Mouse (Mus musculus): Measurements from ENCODE around the gene Cela2a. TPM values are rescaled to one million over a fixed set of nuclear protein-coding genes. Genes with fewer than 3 reads are reported as not detected.

The Cela2a gene
- not detected for polyA plus RNA-seq (2014; fragmentation: Illumina TruSeq; extraction: RNeasy Lipid Tissue Mini Kit (QIAGEN cat#74804); ENCODE audit: insufficient read depth, low read depth, low replicate concordance)

GRCm38 (mm10) chr4:141826060-141826459 lies at the start of gene Cela2a:
Cela2a (minus strand) TSS chr4:141826160.

GRCm38 (mm10) chr4:141874601-141875460 lies 48.9 kb upstream of the Cela2a start, which contains the start of gene Efhd2:
Efhd2 (minus strand) TSS chr4:141874920.

GRCm38 (mm10) chr4:141845999-141846398 lies 20.0 kb upstream of the Cela2a start, which contains the start of gene Ctrc:
Ctrc (minus strand) TSS chr4:141846359.

GRCm38 (mm10) chr4:141793282-141794151 lies 32.4 kb downstream of the Cela2a start, which contains the start of gene Casp9:
Casp9 (plus strand) TSS chr4:141793612.

GRCm38 (mm10) chr4:141790524-141790990 lies 35.4 kb downstream of the Cela2a start, which contains the start of gene Dnajc16:
Dnajc16 (minus strand) TSS chr4:141790931.

Other genes starting within 250 kb of the Cela2a start
- 19.7 TPM for gene Fblim1, start 220.1 kb downstream of the Cela2a start, polyA plus RNA-seq (2014; fragmentation: Illumina TruSeq; extraction: RNeasy Lipid Tissue Mini Kit (QIAGEN cat#74804); ENCODE audit: insufficient read depth, low read depth, low replicate concordance)
- 1.9 TPM for gene Tmem82, start 207.5 kb downstream of the Cela2a start, polyA plus RNA-seq (2014; fragmentation: Illumina TruSeq; extraction: RNeasy Lipid Tissue Mini Kit (QIAGEN cat#74804); ENCODE audit: insufficient read depth, low read depth, low replicate concordance)
- 2.5 TPM for gene Slc25a34, start 202.3 kb downstream of the Cela2a start, polyA plus RNA-seq (2014; fragmentation: Illumina TruSeq; extraction: RNeasy Lipid Tissue Mini Kit (QIAGEN cat#74804); ENCODE audit: insufficient read depth, low read depth, low replicate concordance)
- 10.9 TPM for gene Plekhm2, start 161.3 kb downstream of the Cela2a start, polyA plus RNA-seq (2014; fragmentation: Illumina TruSeq; extraction: RNeasy Lipid Tissue Mini Kit (QIAGEN cat#74804); ENCODE audit: insufficient read depth, low read depth, low replicate concordance)
- gene Rsc1a1, start 140.6 kb downstream of the Cela2a start, polyA plus RNA-seq (2014; fragmentation: Illumina TruSeq; extraction: RNeasy Lipid Tissue Mini Kit (QIAGEN cat#74804); ENCODE audit: insufficient read depth, low read depth, low replicate concordance), result 2.7 TPM
- 10.1 TPM for gene Ddi2, start 102.7 kb downstream of the Cela2a start, polyA plus RNA-seq (2014; fragmentation: Illumina TruSeq; extraction: RNeasy Lipid Tissue Mini Kit (QIAGEN cat#74804); ENCODE audit: insufficient read depth, low read depth, low replicate concordance)
- gene Agmat, start 79.5 kb downstream of the Cela2a start, polyA plus RNA-seq (2014; fragmentation: Illumina TruSeq; extraction: RNeasy Lipid Tissue Mini Kit (QIAGEN cat#74804); ENCODE audit: insufficient read depth, low read depth, low replicate concordance), result 0.22 TPM
- 5.2 TPM for gene Dnajc16, start 35.2 kb downstream of the Cela2a start, polyA plus RNA-seq (2014; fragmentation: Illumina TruSeq; extraction: RNeasy Lipid Tissue Mini Kit (QIAGEN cat#74804); ENCODE audit: insufficient read depth, low read depth, low replicate concordance)
- 9.1 TPM for gene Casp9, start 32.5 kb downstream of the Cela2a start, polyA plus RNA-seq (2014; fragmentation: Illumina TruSeq; extraction: RNeasy Lipid Tissue Mini Kit (QIAGEN cat#74804); ENCODE audit: insufficient read depth, low read depth, low replicate concordance)
- gene Ctrc, start 20.2 kb upstream of the Cela2a start, polyA plus RNA-seq (2014; fragmentation: Illumina TruSeq; extraction: RNeasy Lipid Tissue Mini Kit (QIAGEN cat#74804); ENCODE audit: insufficient read depth, low read depth, low replicate concordance), result not detected
- gene Efhd2, start 48.8 kb upstream of the Cela2a start, polyA plus RNA-seq (2014; fragmentation: Illumina TruSeq; extraction: RNeasy Lipid Tissue Mini Kit (QIAGEN cat#74804); ENCODE audit: insufficient read depth, low read depth, low replicate concordance), result 56.1 TPM
- gene Fhad1, start 188.9 kb upstream of the Cela2a start, polyA plus RNA-seq (2014; fragmentation: Illumina TruSeq; extraction: RNeasy Lipid Tissue Mini Kit (QIAGEN cat#74804); ENCODE audit: insufficient read depth, low read depth, low replicate concordance), result 8.7 TPM

All from lung, adult 10 weeks (tissue).